Mouse (Mus musculus) Patski (cell line): Measurements from ENCODE around the gene Cdh3. TPM values are rescaled to one million over a fixed set of nuclear protein-coding genes. Genes with fewer than 3 reads are reported as not detected.
A peak's percentile ranks its signal among the peaks of the same experiment; 100 is the strongest.

Experiments used
- ATAC-seq: fragments of 100-300 bp; one replicate; pipeline ENCODE4 v1.8.0; 2021
- CTCF ChIA-PET: fragments of 350-600 bp; sonication (Branson Sonifier 250); formaldehyde crosslinking; loops from one replicate; lab custom pipeline; 2022; ENCODE audit warnings: inconsistent platforms; lab: Charles Lee
- POLR2A ChIA-PET: fragments of 350-600 bp; sonication (Branson Sonifier 250); formaldehyde crosslinking; loops from one replicate; lab custom pipeline; 2022; ENCODE audit warnings: antibody characterized with exemption, inconsistent platforms; lab: Charles Lee
- DNase-seq: peaks from one replicate; pipeline ENCODE4 v3.0.0-alpha.2; 2011; ENCODE audit warnings: low read depth, low spot score
- H3K27me3 ChIP-seq: fragments of 371-371 bp; one replicate; pipeline ENCODE4 v1.5.1; 2021
- CTCF ChIP-seq: fragments of 100-300 bp; IDR thresholded peaks from one replicate; pipeline ENCODE4 v1.5.1; 2021
- in situ Hi-C: fragments of 300-500 bp; cut with MboI; formaldehyde crosslinking; loops from 3 replicates; pipeline ENCODE4 v1.11.1; 2018; ENCODE audit warnings: low pct_unique_long_range_greater_than_20kb, mixed read lengths
- polyA plus RNA-seq: library from polyadenylated mRNA; unstranded; gene quantifications from one replicate; pipeline ENCODE4 v1.2.3, GENCODE M21; 2021

Cdh3 gene
- polyA plus RNA-seq, 1 experiment from 2014 or later: 81.9 TPM

DNA sequence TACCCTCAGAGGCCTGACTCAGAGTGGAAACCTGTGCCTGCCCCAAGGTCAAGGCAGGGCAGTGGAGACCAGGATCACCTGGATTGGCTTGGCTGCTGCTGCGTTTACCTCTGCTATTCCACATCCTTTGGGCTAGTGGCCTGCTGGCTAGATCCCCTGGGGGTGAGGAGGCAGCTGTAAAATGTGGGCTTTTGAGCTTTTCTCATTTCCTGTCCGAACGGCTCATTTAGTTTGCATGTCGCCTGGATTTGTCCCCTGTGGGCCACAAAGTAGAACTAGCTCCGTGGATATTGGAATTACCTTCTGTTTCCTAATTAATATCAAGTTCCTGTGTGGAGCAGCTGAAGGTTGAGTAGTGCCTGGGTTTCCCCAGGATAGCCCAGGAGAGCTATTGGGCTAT is 28.5 kb downstream of the Cdh3 start:
- TF ChIP-seq CTCF: no peak
- no peak for ATAC-seq
- DNase-seq: no peak
- H3K27me3 ChIP-seq: no peaks in the 10 kb centered on the region
- CTCF ChIA-PET: interaction anchor here (1.1 to 2.4 kb wide), 3 partner anchors 22 to 135 kb away, joined by 3 to 11 read pairs (median 3); no protein-coding TSS in a partner anchor
- in situ Hi-C loops: loop anchor here (5.0 kb wide), 1 partner anchor 107 kb away; no protein-coding TSS in a partner anchor
- POLR2A ChIA-PET: no interaction called here

DNA sequence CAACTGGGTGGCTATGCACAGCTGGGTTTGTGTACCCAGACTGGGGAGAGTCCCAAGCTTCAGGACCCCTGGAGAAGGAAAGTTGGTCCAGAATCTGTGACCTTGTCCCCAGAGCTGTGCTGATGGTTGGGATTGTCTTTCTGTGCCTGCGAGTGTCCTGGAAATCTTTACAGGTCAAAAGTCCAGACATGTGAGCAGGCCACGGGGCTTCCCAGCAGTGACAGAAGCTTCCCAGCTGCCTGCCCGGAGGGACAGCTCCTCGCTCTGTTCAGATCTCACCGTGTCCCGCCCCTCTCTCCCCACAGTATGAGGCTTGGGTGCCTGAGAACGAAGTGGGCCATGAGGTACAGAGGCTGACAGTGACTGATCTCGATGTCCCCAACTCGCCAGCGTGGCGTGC is 30.3 kb downstream of the Cdh3 start:
- POLR2A ChIA-PET: no interaction called here
- DNase-seq (no peak), ATAC-seq (no peak)
- no peaks in the 10 kb centered on the region for H3K27me3 ChIP-seq
- CTCF ChIA-PET: interaction anchor here (1.4 to 2.4 kb wide), 3 partner anchors 14 to 108 kb away, joined by 3 to 11 read pairs (median 4); no protein-coding TSS in a partner anchor
- in situ Hi-C loops: no loop called here
- TF ChIP-seq CTCF: no peak

DNA sequence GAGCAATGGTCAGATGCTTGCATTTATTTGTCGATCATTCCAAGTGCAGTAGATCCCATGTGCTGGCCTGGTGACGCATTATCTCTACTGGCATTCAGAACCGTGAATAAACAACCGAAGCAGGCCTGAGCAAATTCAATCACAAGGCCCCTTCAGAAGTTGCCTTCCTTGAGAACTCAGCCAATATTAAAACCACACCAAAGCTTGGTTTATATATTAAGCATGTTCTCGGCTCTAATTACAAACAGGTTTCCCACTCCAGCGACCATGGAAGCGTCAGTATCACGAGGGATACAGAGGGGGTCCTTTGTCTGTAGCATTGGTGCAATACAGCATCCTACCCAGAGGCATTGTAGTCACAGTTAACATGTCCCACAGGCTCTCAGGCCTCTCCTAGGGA is 32.4 kb downstream of the Cdh3 start:
- DNase-seq: no peak

DNA sequence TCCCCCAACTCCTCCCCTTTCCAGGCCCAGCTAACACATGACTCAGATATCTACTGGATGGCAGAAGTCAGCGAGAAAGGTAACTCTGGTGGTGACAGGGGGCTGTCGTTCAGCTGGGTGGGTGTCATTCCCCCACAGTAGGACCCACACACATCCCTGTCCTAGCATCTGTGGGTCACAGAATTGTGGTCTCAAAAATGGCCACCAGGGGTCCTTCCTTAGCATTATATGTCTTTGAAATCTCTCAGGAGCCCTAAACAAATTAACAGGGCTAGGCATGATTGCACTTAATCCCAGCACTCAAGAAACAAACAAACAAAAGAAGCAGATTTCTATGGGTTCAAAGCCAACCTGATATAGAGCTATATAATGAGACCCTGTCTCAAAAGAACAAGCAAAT is 34.5 kb downstream of the Cdh3 start:
- ChIA-PET CTCF (interaction anchor here (0.7 to 1.6 kb wide), 6 partner anchors 11 to 112 kb away, joined by 3 to 5 read pairs (median 3); no protein-coding TSS in a partner anchor), POLR2A (no interaction called here)
- in situ Hi-C loops: no loop called here
- peak; percentile 62 for TF ChIP-seq CTCF
- ATAC-seq (no peak), DNase-seq (no peak)
- no peaks in the 10 kb centered on the region for H3K27me3 ChIP-seq

More for the DNA sequence above, 32.4 kb downstream of the Cdh3 start:
- in situ Hi-C loops: no loop called here
- ChIA-PET CTCF (interaction anchor here (1.2 to 1.5 kb wide), 5 partner anchors 15 to 131 kb away, joined by 3 to 5 read pairs (median 4); no protein-coding TSS in a partner anchor), POLR2A (no interaction called here)
- H3K27me3 ChIP-seq: no peaks in the 10 kb centered on the region
- no peak for ATAC-seq
- TF ChIP-seq CTCF: no peak

DNA sequence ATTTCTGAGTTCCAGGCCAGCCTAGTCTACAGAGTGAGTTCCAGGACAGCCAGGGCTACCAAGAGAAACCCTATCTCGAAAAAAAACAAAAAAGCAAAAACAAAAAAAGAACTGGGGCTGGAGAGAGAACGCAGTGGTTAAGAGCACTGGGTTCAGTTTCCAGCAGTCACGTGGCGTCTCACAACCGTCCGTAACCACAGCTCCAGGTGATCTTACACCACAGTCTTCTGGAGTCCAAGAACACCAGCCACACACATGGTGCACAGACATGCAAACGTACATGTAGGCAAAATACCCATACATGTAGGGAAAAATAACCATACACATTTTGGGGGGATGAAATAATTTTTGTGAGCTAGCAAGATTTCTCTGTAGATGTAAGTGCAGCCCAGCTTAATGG is 36.1 kb downstream of the Cdh3 start:
- no peak for ATAC-seq
- no peaks in the 10 kb centered on the region for H3K27me3 ChIP-seq
- CTCF ChIA-PET: no interaction called here
- in situ Hi-C loops: no loop called here
- POLR2A ChIA-PET: no interaction called here
- DNase-seq: no peak
- no peak for TF ChIP-seq CTCF

DNA sequence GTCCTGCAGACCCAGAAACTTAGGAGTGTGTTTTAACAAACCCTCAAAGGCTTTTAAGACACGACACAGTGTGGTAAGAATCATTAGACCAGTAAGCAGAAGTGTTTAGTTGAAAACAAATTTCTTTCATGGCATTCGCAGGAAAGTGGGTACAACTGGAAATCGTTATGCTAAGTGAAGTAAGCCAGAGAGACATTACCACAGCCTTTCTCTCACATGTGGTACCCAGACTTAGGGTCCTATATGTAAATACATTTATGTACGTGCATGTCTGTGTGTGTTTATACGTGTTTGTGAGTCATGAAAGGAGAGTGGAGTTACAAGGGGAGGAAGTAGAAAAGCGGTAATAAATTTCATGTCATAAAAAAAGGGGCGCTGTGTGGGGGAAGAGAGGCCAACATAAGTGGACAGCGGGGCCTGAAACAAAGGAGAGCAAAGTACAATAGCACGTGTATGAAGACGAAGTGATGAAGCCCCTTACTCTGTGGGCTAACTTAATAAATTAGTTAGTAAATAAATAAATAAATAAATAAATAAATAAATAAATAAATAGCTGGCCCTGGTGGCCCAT is 37.8 kb downstream of the Cdh3 start:
- H3K27me3 ChIP-seq: no peaks in the 10 kb centered on the region
- ChIA-PET POLR2A (interaction anchor here (0.6 kb wide), 1 partner anchor 14 kb away, joined by 3 read pairs; no protein-coding TSS in a partner anchor), CTCF (interaction anchor here (1.7 to 3.3 kb wide), 2 partner anchors 12 to 14 kb away, joined by 4 to 12 read pairs; no protein-coding TSS in a partner anchor)
- in situ Hi-C loops: no loop called here
- no peak for DNase-seq
- no peak for ATAC-seq
- no peak for TF ChIP-seq CTCF

DNA sequence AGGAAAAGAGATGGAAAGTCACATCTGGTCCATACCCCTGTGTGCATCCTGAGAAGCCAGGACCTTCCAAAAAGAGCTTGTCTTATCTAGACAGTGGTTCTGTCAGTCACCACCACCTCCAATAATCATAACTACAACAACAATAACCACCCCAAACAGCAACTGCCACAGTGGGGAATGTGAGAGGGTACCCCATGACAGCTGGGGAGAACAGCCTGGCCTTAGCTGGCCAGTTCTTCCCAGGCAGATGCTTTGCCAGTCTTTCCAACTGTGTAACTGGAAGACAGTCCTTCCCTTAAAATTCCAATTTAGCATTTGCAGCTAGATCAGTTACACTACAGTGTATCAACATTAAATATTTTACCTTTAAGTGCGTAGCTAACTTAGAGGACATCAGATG is 40.2 kb downstream of the Cdh3 start:
- DNase-seq (no peak), ATAC-seq (no peak)
- CTCF ChIA-PET: interaction anchor here (0.9 to 3.3 kb wide), 4 partner anchors 10 to 118 kb away, joined by 3 to 12 read pairs (median 4); no protein-coding TSS in a partner anchor
- in situ Hi-C loops: no loop called here
- no peak for TF ChIP-seq CTCF
- POLR2A ChIA-PET: no interaction called here
- no peaks in the 10 kb centered on the region for H3K27me3 ChIP-seq

DNA sequence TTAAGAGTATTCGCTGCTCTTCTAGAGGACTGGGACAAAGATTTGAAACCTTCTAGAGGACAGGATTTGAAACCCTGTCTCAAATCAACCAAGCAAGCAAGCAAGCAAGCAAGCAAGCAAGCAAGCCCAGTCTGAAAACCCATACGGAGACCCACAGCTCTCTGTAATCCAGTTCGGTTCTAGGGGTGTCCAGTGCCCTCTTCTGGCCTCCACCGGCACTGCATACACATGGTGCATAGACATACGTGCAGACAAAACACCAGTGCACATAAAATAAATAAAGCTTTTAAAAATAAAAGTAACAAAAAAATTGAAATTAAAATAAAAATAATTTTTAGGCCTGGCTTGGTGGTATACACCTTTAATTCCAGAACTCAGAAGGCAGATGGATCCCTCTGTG is 43.3 kb downstream of the Cdh3 start:
- no peaks in the 10 kb centered on the region for H3K27me3 ChIP-seq
- ATAC-seq (no peak), DNase-seq (no peak)
- in situ Hi-C loops: no loop called here
- POLR2A ChIA-PET: no interaction called here
- CTCF ChIA-PET: no interaction called here
- TF ChIP-seq CTCF: no peak

DNA sequence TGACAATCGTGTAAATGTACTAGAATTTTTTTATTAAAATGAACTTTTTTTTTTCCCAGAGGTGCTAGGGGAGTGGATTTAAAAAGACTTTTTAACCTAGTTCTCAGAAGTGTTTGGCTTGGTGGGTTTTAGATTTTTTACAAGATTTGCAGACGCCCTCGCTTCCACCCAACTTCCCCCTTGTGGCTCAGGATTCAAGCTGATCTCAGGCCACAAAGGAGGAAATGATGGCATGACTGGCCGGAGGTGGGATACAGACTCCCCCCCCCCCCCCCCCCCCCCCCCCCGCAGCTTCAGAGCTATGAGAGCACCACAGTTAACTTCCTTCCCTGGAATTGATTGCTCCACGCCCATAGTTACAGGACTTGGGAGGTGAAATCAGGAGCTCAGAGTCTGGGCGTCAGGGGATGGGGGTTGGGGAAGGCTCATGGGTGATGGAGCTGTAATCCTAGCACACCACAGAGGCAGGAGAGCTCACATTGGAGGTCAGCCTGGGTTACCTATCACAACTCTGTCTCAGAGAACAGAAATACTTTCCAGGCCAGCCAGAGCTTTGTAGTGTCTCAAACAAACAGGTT is 45.5 kb downstream of the Cdh3 start:
- TF ChIP-seq CTCF: no peak
- ATAC-seq (no peak), DNase-seq (no peak)
- ChIA-PET CTCF (interaction anchor here (1.0 kb wide), 1 partner anchor 89 kb away, joined by 3 read pairs; no protein-coding TSS in a partner anchor), POLR2A (no interaction called here)
- in situ Hi-C loops: no loop called here
- H3K27me3 ChIP-seq: no peaks in the 10 kb centered on the region

DNA sequence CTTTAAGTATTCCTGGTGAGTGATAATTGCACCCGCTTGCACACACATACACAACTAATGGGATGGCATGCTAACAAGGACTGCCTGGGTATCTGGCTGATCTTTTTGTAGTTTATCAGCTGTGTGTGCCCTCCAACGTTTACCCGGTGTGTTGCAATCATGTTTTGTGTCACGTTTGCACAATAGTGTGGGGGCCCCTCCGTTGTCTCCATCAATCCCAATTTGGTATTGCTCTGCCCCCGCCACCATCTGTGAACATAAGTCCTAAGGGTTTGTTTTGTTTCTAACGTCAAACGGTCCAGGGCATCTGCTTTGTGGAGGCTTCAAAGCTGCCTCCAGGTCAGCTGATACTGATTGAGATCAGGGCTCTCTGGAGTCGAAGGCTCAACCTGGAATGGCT is 49.2 kb downstream of the Cdh3 start:
- H3K27me3 ChIP-seq: no peaks in the 10 kb centered on the region
- ChIA-PET CTCF (interaction anchor here (0.9 to 2.9 kb wide), 9 partner anchors 10 to 147 kb away, joined by 3 to 81 read pairs (median 5); no protein-coding TSS in a partner anchor), POLR2A (interaction anchor here (1.1 to 1.2 kb wide), 2 partner anchors 8 to 126 kb away, joined by 4 read pairs; no protein-coding TSS in a partner anchor)
- DNase-seq (no peak), ATAC-seq (no peak)
- TF ChIP-seq CTCF: no peak
- in situ Hi-C loops: loop anchor here (5.0 kb wide), 1 partner anchor 82 kb away; no protein-coding TSS in a partner anchor
